Mouse (Mus musculus) heart, postnatal 0 days (tissue): ENCODE measurements around the gene 1700006A11Rik.

Experiments used
- CTCF ChIP-seq: IDR thresholded peaks from 2 replicates; pipeline ENCODE4 v1.5.1; 2016; ENCODE audit warnings: antibody characterized with exemption, control low read depth, low read depth
- EP300 ChIP-seq: IDR thresholded peaks from 2 replicates; pipeline ENCODE4 v1.6.1; 2016; ENCODE audit warnings: antibody characterized with exemption, low read depth

- TF ChIP-seq CTCF (no peak), EP300 (no peak)
Observed at GRCm38 (mm10) chr3:124389650-124390049, 36.2 kb downstream of the 1700006A11Rik start.
